In the genomic region with DNA sequence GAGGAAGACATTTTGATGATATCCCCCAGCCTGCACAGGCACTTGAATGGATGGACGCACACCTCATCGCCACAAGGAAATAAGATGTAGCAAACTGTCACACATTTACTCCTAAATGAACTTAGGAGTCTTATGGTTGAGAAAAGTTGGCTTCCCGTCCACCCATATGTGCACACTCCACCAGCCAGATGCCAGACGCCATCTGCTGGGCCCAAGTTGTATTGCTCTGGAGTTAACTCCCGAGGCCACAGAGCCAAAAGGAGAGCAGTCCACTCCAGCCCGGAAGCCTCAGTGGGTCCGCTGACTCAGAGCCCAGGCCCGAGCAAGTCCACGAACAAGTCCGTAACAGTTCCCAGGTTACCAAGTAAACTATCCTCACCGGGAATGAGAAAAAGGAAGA, we compare ENCODE assay signal across 8 mouse cellular contexts.
DNase-seq lines count a peak whose midpoint lies in the region; ATAC-seq and TF ChIP-seq lines count a peak whose summit lies in the region.

No protein-coding gene starts in this region.

- H3K4me3 ChIP-seq in ES-E14 (ENCODE audit: insufficient read depth in 1 of 2, low read depth in 1 of 2, low read length in 2 of 2, poor library complexity in 1 of 2, severe bottlenecking in 1 of 2), result no peak overlapping the region
- no peak overlapping the region for H3K4me3 ChIP-seq in forebrain, embryonic 15.5 days

- no peak overlapping the region for H3K4me2 ChIP-seq in forebrain, embryonic 15.5 days (replicated peaks)

- WGBS in forebrain, embryonic 15.5 days, result 25% methylated on average over 11 of the region's 11 CpGs

- H3K36me3 ChIP-seq in ES-E14 (ENCODE audit: control insufficient read depth, insufficient read depth, low read length, poor library complexity, severe bottlenecking), result no peaks in the 10 kb centered on the region
- no peaks in the 10 kb centered on the region for H3K36me3 ChIP-seq in forebrain, embryonic 15.5 days

- DNase-seq in ES-E14 (ENCODE audit: low read depth, low spot score), result no peak
- peak; percentile 28 for DNase-seq in c-Kit-positive CD71-positive TER-119-positive erythroid progenitor cells, embryonic 14.5 days (ENCODE audit: low spot score)
- peak; percentile 81 to 89 for DNase-seq in heart, postnatal 14 days
- DNase-seq in layer of hippocampus, adult 18-20 months (ENCODE audit: low spot score in 2 of 2), result peak; percentile 53 to 82
- DNase-seq in lung, adult 18-20 months, result peak; percentile 56 to 70
- DNase-seq in retina, embryonic 14.5 days (ENCODE audit: low spot score), result peak; percentile 82
- peak; percentile 76 for DNase-seq in thymus, postnatal 14 days

- H3K27me3 ChIP-seq in forebrain, embryonic 15.5 days, result no peaks in the 10 kb centered on the region

- intact Hi-C loops in heart, postnatal 14 days (cut with DNase I), result loop anchor here (1.0 to 10.0 kb wide), 4 partner anchors 115 to 445 kb away; no protein-coding TSS in a partner anchor

- H3K4me1 ChIP-seq in ES-E14 (ENCODE audit: control insufficient read depth in 2 of 2, insufficient read depth in 2 of 2, low read length in 2 of 2, poor library complexity in 1 of 2), result peaks cover 0 to 2% of the 10 kb centered on the region in 2 experiments; a peak in 1 of 4 replicates
- peaks cover 5% of the 10 kb centered on the region; the same call in 1 of the 2 replicates for H3K4me1 ChIP-seq in forebrain, embryonic 15.5 days

- 0 out of 2 replicates have a peak, but pooled peaks have one; percentile 55 for ATAC-seq in forebrain, embryonic 15.5 days (replicated peaks)

- no peaks in the 10 kb centered on the region for H3K9me3 ChIP-seq in ES-E14 (ENCODE audit: control insufficient read depth, insufficient read depth, low read depth, low read length)
- no peaks in the 10 kb centered on the region for H3K9me3 ChIP-seq in forebrain, embryonic 15.5 days

- no peak overlapping the region for H3K27ac ChIP-seq in ES-E14 (ENCODE audit: insufficient read depth, low read depth, low read length, poor library complexity, severe bottlenecking)
- no peak overlapping the region for H3K27ac ChIP-seq in forebrain, embryonic 15.5 days (replicated peaks)

- in situ Hi-C loops in ES-E14 (cut with MboI; ENCODE audit: low sequenced_read_pairs in 2 of 2, unreplicated experiment in 2 of 2), result no loop called here

- no peak overlapping the region for H3K9ac ChIP-seq in ES-E14 (ENCODE audit: insufficient read depth, low read depth, low read length, poor library complexity, severe bottlenecking)
- no peak overlapping the region for H3K9ac ChIP-seq in forebrain, embryonic 15.5 days (replicated peaks)

TF ChIP-seq in ES-E14, 5 proteins besides CTCF, POLR2A, EP300 and RAD21:
- TF ChIP-seq ZC3H11A (IDR thresholded peaks at IDR 0.05; ENCODE audit: borderline replicate concordance, low read depth, low read length) (peak; percentile 75; the same call in 1 of the 2 replicates), MAFK (IDR thresholded peaks at IDR 0.05; ENCODE audit: insufficient read depth, low read depth, low read length) (no peak)
